Mouse (Mus musculus): ENCODE measurements around the gene Aagab. TPM values are rescaled to one million over a fixed set of nuclear protein-coding genes. Genes with fewer than 3 reads are reported as not detected.

Gene Aagab
- polyA plus RNA-seq, 1 experiment from 2014 or later = 54.3 TPM

DNA sequence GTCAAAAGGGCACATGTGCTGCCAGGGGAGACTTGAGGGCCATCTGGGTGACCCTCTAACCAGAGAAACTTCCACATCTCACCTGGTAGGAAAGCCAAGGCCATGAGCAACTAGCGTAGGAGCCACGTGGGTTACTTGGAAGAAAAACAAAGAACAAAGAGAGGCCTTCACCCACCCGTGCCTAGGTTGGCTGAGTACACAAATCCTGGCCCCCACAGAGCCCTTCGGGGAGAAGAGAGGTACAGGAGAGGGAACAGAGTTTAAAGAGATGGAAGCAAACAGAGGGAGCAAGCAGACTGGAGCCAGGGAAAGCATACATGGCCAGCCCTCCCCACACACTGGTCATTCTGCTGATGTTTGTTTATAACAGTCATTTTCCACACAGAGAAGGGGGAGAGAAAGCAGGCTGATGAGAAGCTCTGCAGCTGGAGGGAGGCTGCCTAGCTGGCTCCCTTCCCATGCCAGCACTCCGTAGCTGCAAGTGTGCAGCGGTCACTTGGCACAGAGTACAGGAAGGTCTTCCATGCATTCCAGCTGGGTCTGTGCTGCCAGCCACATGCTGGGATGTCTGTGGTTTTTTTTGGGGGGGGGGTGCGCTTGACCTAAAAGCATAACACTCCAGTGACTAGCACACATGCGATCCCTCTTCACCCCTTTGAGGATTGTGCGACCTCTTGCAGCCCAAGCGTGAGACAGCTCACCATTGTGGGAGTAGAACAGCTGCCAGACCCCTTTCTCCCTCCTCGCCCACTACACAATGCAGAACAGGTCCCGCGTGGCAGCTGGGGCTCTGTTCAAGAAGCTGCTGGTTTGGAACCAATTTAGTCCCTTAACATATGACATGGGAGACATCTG lies 62.6 kb downstream of the Aagab start:
- Histone ChIP-seq H3K4me2 (ENCODE audit: low read depth) (no peak overlapping the region), H3K27ac (ENCODE audit: low read depth, low read length) (no peak overlapping the region), H3K4me3 (ENCODE audit: low read depth, low read length) (no peak overlapping the region), H3K4me1 (ENCODE audit: control insufficient read depth, insufficient read depth, low read length) (peaks cover 26% of the 10 kb centered on the region), H3K36me3 (ENCODE audit: control insufficient read depth, insufficient read depth, low read length) (peaks cover 6% of the 10 kb centered on the region), H3K9me3 (ENCODE audit: control insufficient read depth, low read length) (no peaks in the 10 kb centered on the region), H3K27me3 (ENCODE audit: control insufficient read depth, insufficient read depth, low read length) (no peaks in the 10 kb centered on the region), H3K9ac (ENCODE audit: low read length) (no peak overlapping the region)
- 43% methylated on average over 13 of the region's 13 CpGs for WGBS
- ATAC-seq (ENCODE audit: insufficient read depth, low FRiP score, low TSS enrichment) (no peak), DNase-seq (ENCODE audit: low spot score) (peak; percentile 63)

- no peak overlapping the region for H3K4me2 ChIP-seq (ENCODE audit: low read depth)
- ATAC-seq (ENCODE audit: insufficient read depth, low FRiP score, low TSS enrichment) = no peak
- peaks cover 26% of the 10 kb centered on the region for H3K4me1 ChIP-seq (ENCODE audit: control insufficient read depth, insufficient read depth, low read length)
- no peak overlapping the region for H3K9ac ChIP-seq (ENCODE audit: low read length)
- no peak overlapping the region for H3K4me3 ChIP-seq (ENCODE audit: low read depth, low read length)
- DNase-seq (ENCODE audit: low spot score) = no peak
- peaks cover 4% of the 10 kb centered on the region; the same call in 1 of the 2 replicates for H3K36me3 ChIP-seq (ENCODE audit: control insufficient read depth, insufficient read depth, low read length)
- H3K9me3 ChIP-seq (ENCODE audit: control insufficient read depth, low read length) = no peaks in the 10 kb centered on the region
- H3K27ac ChIP-seq (ENCODE audit: low read depth, low read length) = no peak overlapping the region; the same call in 1 of the 2 replicates
- no peaks in the 10 kb centered on the region for H3K27me3 ChIP-seq (ENCODE audit: control insufficient read depth, insufficient read depth, low read length)
- WGBS = 59% methylated on average over 18 of the region's 18 CpGs
Observed at GRCm38 (mm10) chr9:63666612-63667372, 64.3 kb downstream of the Aagab start.

GRCm38 (mm10) chr9:63667373-63667724 lies 64.9 kb downstream of the Aagab start:
- Histone ChIP-seq H3K4me1 (ENCODE audit: control insufficient read depth, insufficient read depth, low read length) (peaks cover 26% of the 10 kb centered on the region), H3K9ac (ENCODE audit: low read length) (no peak overlapping the region), H3K4me2 (ENCODE audit: low read depth) (no peak overlapping the region), H3K27ac (ENCODE audit: low read depth, low read length) (no peak overlapping the region), H3K4me3 (ENCODE audit: low read depth, low read length) (no peak overlapping the region), H3K27me3 (ENCODE audit: control insufficient read depth, insufficient read depth, low read length) (no peaks in the 10 kb centered on the region), H3K36me3 (ENCODE audit: control insufficient read depth, insufficient read depth, low read length) (peaks cover 4% of the 10 kb centered on the region; the same call in 1 of the 2 replicates), H3K9me3 (ENCODE audit: control insufficient read depth, low read length) (no peaks in the 10 kb centered on the region)
- WGBS = 83% methylated on average over 8 of the region's 8 CpGs
- ATAC-seq (ENCODE audit: insufficient read depth, low FRiP score, low TSS enrichment) = no peak
- DNase-seq (ENCODE audit: low spot score) = no peak

- no peak overlapping the region for H3K4me2 ChIP-seq (ENCODE audit: low read depth)
- no peak for ATAC-seq (ENCODE audit: insufficient read depth, low FRiP score, low TSS enrichment)
- no peaks in the 10 kb centered on the region for H3K27me3 ChIP-seq (ENCODE audit: control insufficient read depth, insufficient read depth, low read length)
- H3K27ac ChIP-seq (ENCODE audit: low read depth, low read length) = no peak overlapping the region
- DNase-seq (ENCODE audit: low spot score) = no peak
- no peaks in the 10 kb centered on the region for H3K9me3 ChIP-seq (ENCODE audit: control insufficient read depth, low read length)
- 0 out of 2 replicates have a peak, but pooled peaks cover 3% of the 10 kb centered on the region for H3K36me3 ChIP-seq (ENCODE audit: control insufficient read depth, insufficient read depth, low read length)
- H3K9ac ChIP-seq (ENCODE audit: low read length) = no peak overlapping the region
- peaks cover 26% of the 10 kb centered on the region for H3K4me1 ChIP-seq (ENCODE audit: control insufficient read depth, insufficient read depth, low read length)
- H3K4me3 ChIP-seq (ENCODE audit: low read depth, low read length) = no peak overlapping the region
- 39% methylated on average over 1 of the region's 1 CpGs for WGBS
Observed at GRCm38 (mm10) chr9:63668621-63669020, 66.2 kb downstream of the Aagab start.

- DNase-seq (ENCODE audit: low spot score) (no peak), ATAC-seq (ENCODE audit: insufficient read depth, low FRiP score, low TSS enrichment) (no peak)
- Histone ChIP-seq H3K27me3 (ENCODE audit: control insufficient read depth, insufficient read depth, low read length) (no peaks in the 10 kb centered on the region), H3K4me2 (ENCODE audit: low read depth) (no peak overlapping the region), H3K9me3 (ENCODE audit: control insufficient read depth, low read length) (no peaks in the 10 kb centered on the region), H3K9ac (ENCODE audit: low read length) (no peak overlapping the region), H3K4me1 (ENCODE audit: control insufficient read depth, insufficient read depth, low read length) (peaks cover 26% of the 10 kb centered on the region), H3K27ac (ENCODE audit: low read depth, low read length) (no peak overlapping the region), H3K36me3 (ENCODE audit: control insufficient read depth, insufficient read depth, low read length) (0 out of 2 replicates have a peak, but pooled peaks cover 3% of the 10 kb centered on the region), H3K4me3 (ENCODE audit: low read depth, low read length) (no peak overlapping the region)
- WGBS = 94% methylated on average over 7 of the region's 7 CpGs
Observed at GRCm38 (mm10) chr9:63669816-63670215, 67.4 kb downstream of the Aagab start.

- DNase-seq (ENCODE audit: low spot score) (no peak), ATAC-seq (ENCODE audit: insufficient read depth, low FRiP score, low TSS enrichment) (no peak)
- Histone ChIP-seq H3K27ac (ENCODE audit: low read depth, low read length) (no peak overlapping the region), H3K9ac (ENCODE audit: low read length) (no peak overlapping the region), H3K4me3 (ENCODE audit: low read depth, low read length) (no peak overlapping the region), H3K27me3 (ENCODE audit: control insufficient read depth, insufficient read depth, low read length) (no peaks in the 10 kb centered on the region), H3K4me1 (ENCODE audit: control insufficient read depth, insufficient read depth, low read length) (peaks cover 13% of the 10 kb centered on the region), H3K36me3 (ENCODE audit: control insufficient read depth, insufficient read depth, low read length) (no peaks in the 10 kb centered on the region), H3K9me3 (ENCODE audit: control insufficient read depth, low read length) (no peaks in the 10 kb centered on the region), H3K4me2 (ENCODE audit: low read depth) (no peak overlapping the region)
- 81% methylated on average over 8 of the region's 8 CpGs for WGBS
Observed at GRCm38 (mm10) chr9:63672797-63673493, 70.5 kb downstream of the Aagab start.

DNA sequence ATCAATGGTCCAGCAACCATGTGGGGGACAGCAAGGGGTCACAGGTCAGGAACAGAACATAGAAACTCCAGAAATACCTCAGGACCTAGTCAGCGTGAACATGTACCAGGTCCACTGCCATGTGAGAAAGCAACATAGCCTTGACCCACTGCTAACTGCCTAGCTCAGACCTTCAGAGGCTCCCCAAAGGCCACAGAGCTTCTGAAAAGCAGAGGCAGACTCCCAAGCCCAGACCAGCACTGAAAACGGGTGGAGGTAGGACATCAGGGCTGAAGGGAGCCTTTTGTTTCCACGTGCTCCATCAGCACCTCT lies 71.0 kb downstream of the Aagab start:
- Histone ChIP-seq H3K4me3 (ENCODE audit: low read depth, low read length) (no peak overlapping the region), H3K4me2 (ENCODE audit: low read depth) (no peak overlapping the region), H3K9me3 (ENCODE audit: control insufficient read depth, low read length) (no peaks in the 10 kb centered on the region), H3K36me3 (ENCODE audit: control insufficient read depth, insufficient read depth, low read length) (no peaks in the 10 kb centered on the region), H3K27me3 (ENCODE audit: control insufficient read depth, insufficient read depth, low read length) (no peaks in the 10 kb centered on the region), H3K4me1 (ENCODE audit: control insufficient read depth, insufficient read depth, low read length) (peaks cover 8% of the 10 kb centered on the region), H3K27ac (ENCODE audit: low read depth, low read length) (no peak overlapping the region), H3K9ac (ENCODE audit: low read length) (no peak overlapping the region)
- ATAC-seq (ENCODE audit: insufficient read depth, low FRiP score, low TSS enrichment) (no peak), DNase-seq (ENCODE audit: low spot score) (no peak)
- 90% methylated on average over 3 of the region's 3 CpGs for WGBS

- H3K9ac ChIP-seq (ENCODE audit: low read length) = no peak overlapping the region
- no peak overlapping the region for H3K4me2 ChIP-seq (ENCODE audit: low read depth)
- H3K27ac ChIP-seq (ENCODE audit: low read depth, low read length) = no peak overlapping the region
- no peaks in the 10 kb centered on the region for H3K27me3 ChIP-seq (ENCODE audit: control insufficient read depth, insufficient read depth, low read length)
- H3K4me3 ChIP-seq (ENCODE audit: low read depth, low read length) = no peak overlapping the region
- H3K4me1 ChIP-seq (ENCODE audit: control insufficient read depth, insufficient read depth, low read length) = no peaks in the 10 kb centered on the region
- DNase-seq (ENCODE audit: low spot score) (no peak), ATAC-seq (ENCODE audit: insufficient read depth, low FRiP score, low TSS enrichment) (no peak)
- WGBS = 91% methylated on average over 10 of the region's 10 CpGs
- no peaks in the 10 kb centered on the region for H3K36me3 ChIP-seq (ENCODE audit: control insufficient read depth, insufficient read depth, low read length)
- no peaks in the 10 kb centered on the region for H3K9me3 ChIP-seq (ENCODE audit: control insufficient read depth, low read length)
Observed at GRCm38 (mm10) chr9:63674613-63675012, 72.2 kb downstream of the Aagab start.
